14 mouse cellular contexts compared by ENCODE assay signal in the genomic region with DNA sequence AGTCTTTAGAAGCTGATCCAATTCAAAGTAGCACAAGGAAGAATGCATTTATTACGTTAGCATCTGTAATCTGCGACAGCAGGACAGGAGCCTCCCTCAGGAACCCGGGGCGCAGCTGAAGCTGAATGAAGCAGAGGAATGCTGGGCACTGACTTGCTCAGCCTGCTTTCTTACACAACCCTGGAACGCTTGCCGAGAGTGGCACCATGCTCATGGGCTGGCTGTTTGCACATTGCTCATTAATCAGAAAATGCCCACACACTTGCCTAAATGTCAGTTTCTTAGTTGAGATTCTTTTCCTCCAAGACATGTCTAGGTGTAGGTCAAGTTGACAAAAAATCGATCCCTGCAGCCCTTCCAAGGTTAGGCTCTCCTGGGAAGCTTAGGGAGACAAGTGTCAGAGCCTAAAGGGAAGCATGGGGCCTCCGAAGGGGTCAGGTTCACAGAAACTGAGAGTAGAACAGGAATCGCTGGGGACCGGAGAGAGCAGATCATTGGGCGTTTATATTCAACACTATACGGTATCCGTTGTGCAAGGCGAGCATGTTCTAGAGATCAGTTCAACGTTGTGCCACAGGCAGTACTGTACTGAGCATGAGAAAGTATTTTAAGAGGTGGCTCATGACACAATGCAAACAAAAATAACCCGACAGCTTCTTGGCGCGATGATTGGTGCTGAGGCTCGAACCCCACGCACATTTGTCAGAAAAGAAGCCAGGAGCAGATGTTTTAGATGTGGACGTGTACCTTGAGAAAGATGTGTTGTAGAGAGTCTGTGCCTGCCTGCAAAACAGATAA. TPM values are rescaled to one million over a fixed set of nuclear protein-coding genes. Genes with fewer than 3 reads are reported as not detected.
A peak's percentile ranks its signal among the peaks of the same experiment; 100 is the strongest.
DNase-seq lines count a peak whose midpoint lies in the region; ATAC-seq lines count a peak whose summit lies in the region.
"Had no signal": no experiment of that assay in that cellular context is flagged by ENCODE, and none has a peak within 500 bp of the region (broad histone marks: within the 10 kb centered on the region; RNA-seq: fewer than 3 reads in every experiment).

No protein-coding gene starts in this region.

- H3K9me3 ChIP-seq in embryonic facial prominence, embryonic 13.5 days: no peaks in the 10 kb centered on the region
- H3K9me3 ChIP-seq in embryonic facial prominence, embryonic 10.5 days: no peaks in the 10 kb centered on the region
- H3K9me3 ChIP-seq in heart, embryonic 14.5 days (ENCODE audit: control insufficient read depth, low read length): no peaks in the 10 kb centered on the region
- no peaks in the 10 kb centered on the region for H3K9me3 ChIP-seq in lung, embryonic 16.5 days (ENCODE audit: control insufficient read depth, low read length)
- no peaks in the 10 kb centered on the region for H3K9me3 ChIP-seq in kidney, embryonic 16.5 days (ENCODE audit: low read length)
- H3K9me3 ChIP-seq: limb, embryonic 12.5 days had no signal

- no peak for DNase-seq in embryonic facial prominence, embryonic 10.5 days (ENCODE audit: low spot score)
- DNase-seq in adipocyte (ENCODE audit: low spot score): peak; percentile 41
- no peak for DNase-seq in kidney, adult 18-20 months
- DNase-seq in thymus, postnatal 25 days: no peak
- DNase-seq: adrenal gland, adult 2 months; cerebellum, adult 11-12 months had no signal

- 0 out of 2 replicates have a peak, but pooled peaks have one; percentile 10 for ATAC-seq in embryonic facial prominence, embryonic 13.5 days (ENCODE audit: insufficient number of reproducible peaks, insufficient read depth, low FRiP score, low TSS enrichment, low read depth)
- peak; percentile 91 for ATAC-seq in heart, embryonic 14.5 days (ENCODE audit: insufficient number of reproducible peaks, insufficient read depth, low FRiP score, low read depth)
- ATAC-seq in lung, embryonic 16.5 days (ENCODE audit: low read depth): peak; percentile 88
- ATAC-seq in kidney, embryonic 16.5 days (ENCODE audit: low FRiP score, low TSS enrichment): no peak
- ATAC-seq: intestine, postnatal 0 days had no signal

- H3K9ac ChIP-seq in embryonic facial prominence, embryonic 13.5 days: no peak overlapping the region
- peak overlapping the region; percentile 12; the same call in 1 of the 2 replicates for H3K9ac ChIP-seq in heart, embryonic 14.5 days (ENCODE audit: low read length)
- peak overlapping the region; percentile 46; the same call in 1 of the 2 replicates for H3K9ac ChIP-seq in lung, embryonic 16.5 days (ENCODE audit: low read length)
- no peak overlapping the region for H3K9ac ChIP-seq in kidney, embryonic 16.5 days (replicated peaks; ENCODE audit: low read length)
- H3K9ac ChIP-seq: limb, embryonic 12.5 days had no signal

- H3K4me2 ChIP-seq in embryonic facial prominence, embryonic 13.5 days: no peak overlapping the region
- H3K4me2 ChIP-seq in heart, embryonic 14.5 days (ENCODE audit: low read length): peak overlapping the region; percentile 46
- peak overlapping the region; percentile 33 for H3K4me2 ChIP-seq in lung, embryonic 16.5 days (ENCODE audit: low read depth, low read length)
- no peak overlapping the region for H3K4me2 ChIP-seq in kidney, embryonic 16.5 days (replicated peaks; ENCODE audit: low read depth, low read length)
- H3K4me2 ChIP-seq: limb, embryonic 12.5 days; midbrain, embryonic 11.5 days had no signal

- no peak overlapping the region for H3K4me3 ChIP-seq in embryonic facial prominence, embryonic 13.5 days
- H3K4me3 ChIP-seq in embryonic facial prominence, embryonic 10.5 days: no peak overlapping the region
- no peak overlapping the region for H3K4me3 ChIP-seq in heart, embryonic 14.5 days (ENCODE audit: control insufficient read depth in 1 of 2, insufficient read depth in 1 of 2, low read depth in 1 of 2, low read length in 2 of 2)
- H3K4me3 ChIP-seq in lung, embryonic 16.5 days (ENCODE audit: low read length): peak overlapping the region; percentile 5; the same call in 1 of the 2 replicates
- H3K4me3 ChIP-seq in kidney, embryonic 16.5 days (ENCODE audit: low read length): no peak overlapping the region
- H3K4me3 ChIP-seq: limb, embryonic 12.5 days had no signal

- H3K27me3 ChIP-seq in embryonic facial prominence, embryonic 13.5 days: no peaks in the 10 kb centered on the region
- H3K27me3 ChIP-seq in embryonic facial prominence, embryonic 10.5 days (replicated peaks; ENCODE audit: low read depth, poor library complexity, severe bottlenecking): no peaks in the 10 kb centered on the region
- no peaks in the 10 kb centered on the region for H3K27me3 ChIP-seq in heart, embryonic 14.5 days (ENCODE audit: control insufficient read depth, insufficient read depth, low read length)
- no peaks in the 10 kb centered on the region for H3K27me3 ChIP-seq in lung, embryonic 16.5 days (ENCODE audit: control insufficient read depth, insufficient read depth, low read depth, low read length)
- no peaks in the 10 kb centered on the region for H3K27me3 ChIP-seq in kidney, embryonic 16.5 days (ENCODE audit: insufficient read depth, low read length)
- H3K27me3 ChIP-seq: limb, embryonic 12.5 days had no signal

- 0 out of 2 replicates have a peak overlapping the region, but pooled peaks have one; percentile 4 for H3K27ac ChIP-seq in embryonic facial prominence, embryonic 13.5 days
- H3K27ac ChIP-seq in embryonic facial prominence, embryonic 10.5 days (replicated peaks): no peak overlapping the region
- H3K27ac ChIP-seq in heart, embryonic 14.5 days (replicated peaks in 1 of 2; ENCODE audit: control insufficient read depth in 1 of 2, insufficient read depth in 1 of 2, low read depth in 2 of 2, low read length in 2 of 2): peak overlapping the region; percentile 95 to 96
- peak overlapping the region; percentile 75 for H3K27ac ChIP-seq in lung, embryonic 16.5 days (ENCODE audit: low read length)
- H3K27ac ChIP-seq in kidney, embryonic 16.5 days (ENCODE audit: low read length): no peak overlapping the region
- H3K27ac ChIP-seq: limb, embryonic 12.5 days had no signal

- H3K36me3 ChIP-seq in embryonic facial prominence, embryonic 13.5 days: peaks cover 16% of the 10 kb centered on the region
- peaks cover 24% of the 10 kb centered on the region for H3K36me3 ChIP-seq in embryonic facial prominence, embryonic 10.5 days (replicated peaks)
- peaks cover 4% of the 10 kb centered on the region for H3K36me3 ChIP-seq in heart, embryonic 14.5 days (ENCODE audit: control insufficient read depth, insufficient read depth, low read length)
- H3K36me3 ChIP-seq in lung, embryonic 16.5 days (ENCODE audit: control insufficient read depth, insufficient read depth, low read length): peaks cover 2% of the 10 kb centered on the region; the same call in 1 of the 2 replicates
- peaks cover 4% of the 10 kb centered on the region; the same call in 1 of the 2 replicates for H3K36me3 ChIP-seq in kidney, embryonic 16.5 days (ENCODE audit: insufficient read depth, low read length)
- H3K36me3 ChIP-seq: G1E had no signal

- no peaks in the 10 kb centered on the region for H3K4me1 ChIP-seq in embryonic facial prominence, embryonic 13.5 days
- no peaks in the 10 kb centered on the region for H3K4me1 ChIP-seq in embryonic facial prominence, embryonic 10.5 days
- peaks cover 20 to 24% of the 10 kb centered on the region in 2 experiments for H3K4me1 ChIP-seq in heart, embryonic 14.5 days (ENCODE audit: control insufficient read depth in 2 of 2, insufficient read depth in 2 of 2, low read length in 2 of 2)
- H3K4me1 ChIP-seq in lung, embryonic 16.5 days (replicated peaks; ENCODE audit: control insufficient read depth, insufficient read depth, low read length): peaks cover 10% of the 10 kb centered on the region
- H3K4me1 ChIP-seq in kidney, embryonic 16.5 days (ENCODE audit: insufficient read depth, low read length): no peaks in the 10 kb centered on the region
- H3K4me1 ChIP-seq: limb, embryonic 12.5 days had no signal

- 72% methylated on average over 21 of the region's 21 CpGs for WGBS in embryonic facial prominence, embryonic 13.5 days
- 85% methylated on average over 21 of the region's 21 CpGs for WGBS in embryonic facial prominence, embryonic 10.5 days
- 49% methylated on average over 21 of the region's 21 CpGs for WGBS in heart, embryonic 14.5 days
- 46% methylated on average over 21 of the region's 21 CpGs for whole genome bisulfite sequencing in lung, embryonic 16.5 days
- WGBS in kidney, embryonic 16.5 days: 77% methylated on average over 21 of the region's 21 CpGs

RNA-seq across cellular contexts. Expression of a gene that starts 11.4 kb away (rescaled TPM):
- 8.9 and 11.6 TPM in 2 replicates for polyA plus RNA-seq in embryonic facial prominence, embryonic 13.5 days (2015; fragmentation: Nextera tagmentation; extraction: Ambion mirVana)
- 7.1 and 8.5 TPM in 2 replicates for polyA plus RNA-seq in embryonic facial prominence, embryonic 10.5 days (2016; fragmentation: Nextera tagmentation; extraction: Ambion mirVana)
- polyA plus RNA-seq in heart, embryonic 14.5 days (2014; fragmentation: Nextera tagmentation; extraction: Ambion mirVana): 5.8 and 6.3 TPM in 2 replicates
- polyA plus RNA-seq in lung, embryonic 16.5 days (2015; fragmentation: Nextera tagmentation; extraction: Ambion mirVana): 9.6 and 11.1 TPM in 2 replicates
- polyA plus RNA-seq in kidney, embryonic 16.5 days (2015; fragmentation: Nextera tagmentation; extraction: Ambion mirVana): 6.9 and 7.4 TPM in 2 replicates
- polyA plus RNA-seq: G1E had no signal

Comparison
In these comparisons a context has a peak if more than half of its experiments do, and no peak if none do; other contexts are left out.
1. H3K27ac ChIP-seq: peak in embryonic facial prominence, embryonic 13.5 days (single experiment), heart, embryonic 14.5 days (2 of 2) and lung, embryonic 16.5 days (single experiment); none in embryonic facial prominence, embryonic 10.5 days (single experiment) and kidney, embryonic 16.5 days (single experiment).
2. H3K4me2 ChIP-seq: peak in heart, embryonic 14.5 days (single experiment) and lung, embryonic 16.5 days (single experiment); none in embryonic facial prominence, embryonic 13.5 days (single experiment) and kidney, embryonic 16.5 days (single experiment).
3. H3K9ac ChIP-seq: peak in heart, embryonic 14.5 days (single experiment) and lung, embryonic 16.5 days (single experiment); none in embryonic facial prominence, embryonic 13.5 days (single experiment) and kidney, embryonic 16.5 days (single experiment).